Mouse (Mus musculus): ENCODE data around the gene Anxa2.

DNA sequence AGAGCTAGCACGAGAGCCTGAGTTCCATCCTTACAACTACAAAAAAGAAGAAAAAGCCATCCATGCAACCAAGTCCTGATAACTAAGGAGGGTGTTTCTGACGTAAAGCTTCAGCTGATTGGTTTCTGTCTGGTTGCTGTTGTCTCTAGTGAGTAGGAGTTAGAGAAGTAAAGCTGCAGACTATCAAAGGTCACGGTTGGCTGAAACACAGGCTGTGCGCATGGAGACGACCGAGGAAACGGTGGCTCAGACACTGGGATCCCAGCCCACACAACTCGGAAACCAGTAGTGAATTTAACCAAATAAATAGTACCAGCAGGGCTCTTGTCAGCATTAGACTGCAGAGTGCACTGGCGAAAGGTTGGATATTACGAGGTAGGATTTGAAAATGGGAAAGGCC is 18.2 kb upstream of the Anxa2 start:
- TF ChIP-seq CTCF (IDR thresholded peaks at IDR 0.05; ENCODE audit: control insufficient read depth, insufficient read depth, insufficient read length) (no peak), FOSL1 (IDR thresholded peaks at IDR 0.05; ENCODE audit: insufficient read depth, low read length, poor library complexity, severe bottlenecking) (no peak), MAX (IDR thresholded peaks at IDR 0.05) (no peak)
